Mouse (Mus musculus): Measurements from ENCODE around the gene Timm10. TPM values are rescaled to one million over a fixed set of nuclear protein-coding genes. Genes with fewer than 3 reads are reported as not detected.
A peak's percentile ranks its signal among the peaks of the same experiment; 100 is the strongest.

Gene Timm10
- total and polyA plus RNA-seq, 2 experiments from 2014 or later, result 57.3 to 91.7 TPM

DNA sequence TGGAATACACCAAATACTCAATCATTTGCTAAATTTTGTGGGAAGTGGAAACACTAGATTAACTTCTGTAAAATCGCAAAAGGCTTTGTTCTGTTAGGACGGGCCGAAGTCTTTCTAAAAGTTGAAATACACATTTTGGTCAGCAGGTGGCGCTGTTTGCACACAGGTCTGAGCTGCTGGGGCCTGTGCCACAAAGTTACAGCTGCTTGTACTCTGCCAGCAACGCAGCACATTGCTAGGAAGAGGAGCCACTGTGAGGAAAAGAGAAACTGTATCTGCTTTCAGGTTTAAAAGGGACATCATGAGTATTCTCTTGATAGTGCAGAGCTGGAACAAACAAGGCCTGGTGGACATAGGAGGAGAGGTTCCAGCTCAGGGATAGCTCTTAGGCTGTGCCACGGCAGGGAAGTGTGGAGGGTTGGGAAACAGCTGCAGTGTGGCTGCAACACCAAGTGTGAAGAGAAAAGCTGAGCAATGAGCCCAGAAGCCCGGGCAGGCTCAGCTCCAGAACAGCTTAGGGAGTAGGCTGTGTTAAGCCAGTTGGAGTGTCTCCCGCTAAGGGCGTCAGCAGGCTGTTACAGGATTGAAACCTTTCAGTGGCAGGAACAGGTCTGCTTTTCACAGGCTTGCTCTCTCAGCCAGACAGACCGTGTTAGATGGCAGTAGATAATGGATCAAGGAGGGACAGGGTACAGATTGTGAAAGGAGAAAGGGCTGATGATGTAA lies 5.0 kb downstream of the Timm10 start:
- no peaks in the 10 kb centered on the region; the same call in 1 of the 2 replicates for H3K4me1 ChIP-seq (ENCODE audit: insufficient read depth, low read length)
- H3K27ac ChIP-seq, result peak overlapping the region; percentile 22; the same call in 1 of the 2 replicates
- TF ChIP-seq CTCF (IDR thresholded peaks at IDR 0.05; ENCODE audit: low read depth), result peak; percentile 94
- 21% methylated on average over 10 of the region's 10 CpGs for WGBS
- DNase-seq (ENCODE audit: low spot score), result peak; percentile 95
- no peaks in the 10 kb centered on the region for H3K9me3 ChIP-seq (ENCODE audit: low read length)
- ATAC-seq, result peak; percentile 80
- 0 out of 2 replicates have a peak, but pooled peaks cover 10% of the 10 kb centered on the region for H3K36me3 ChIP-seq (ENCODE audit: insufficient read depth, low read length)
- no peaks in the 10 kb centered on the region for H3K27me3 ChIP-seq (ENCODE audit: insufficient read depth, low read length)
- no peak overlapping the region for H3K4me3 ChIP-seq (ENCODE audit: low read length)
- no peak overlapping the region for H3K4me2 ChIP-seq (ENCODE audit: low read depth, low read length)
- no peak overlapping the region for H3K9ac ChIP-seq (replicated peaks; ENCODE audit: low read length)

DNA sequence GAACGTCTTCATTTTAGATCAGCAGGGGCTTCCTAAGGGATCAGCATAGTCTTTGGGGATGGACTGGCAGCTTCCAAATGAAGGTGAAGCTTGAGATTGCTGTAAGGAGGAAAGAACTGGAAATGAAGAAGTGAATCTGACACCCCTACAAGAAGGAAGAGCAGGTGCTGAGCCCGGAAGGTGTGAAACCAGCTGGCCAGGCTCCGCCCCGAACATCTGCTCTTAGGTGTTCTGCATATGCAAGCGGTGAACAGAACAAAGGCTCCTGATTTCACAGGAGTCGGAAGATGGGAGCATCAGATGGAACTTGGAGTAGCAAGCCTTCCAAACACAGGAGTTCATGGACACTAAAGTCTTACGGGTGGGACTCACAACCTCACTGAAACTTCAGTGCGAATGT lies 10.3 kb downstream of the Timm10 start:
- no peak overlapping the region for H3K9ac ChIP-seq (replicated peaks; ENCODE audit: low read length)
- no peak for TF ChIP-seq CTCF (IDR thresholded peaks at IDR 0.05; ENCODE audit: low read depth)
- H3K36me3 ChIP-seq (ENCODE audit: insufficient read depth, low read length), result no peaks in the 10 kb centered on the region
- no peak overlapping the region for H3K27ac ChIP-seq
- ATAC-seq (no peak), DNase-seq (ENCODE audit: low spot score) (no peak)
- H3K4me2 ChIP-seq (ENCODE audit: low read depth, low read length), result no peak overlapping the region
- peaks cover 11% of the 10 kb centered on the region; the same call in 1 of the 2 replicates for H3K4me1 ChIP-seq (ENCODE audit: insufficient read depth, low read length)
- peaks cover 26% of the 10 kb centered on the region for H3K27me3 ChIP-seq (ENCODE audit: insufficient read depth, low read length)
- H3K4me3 ChIP-seq (ENCODE audit: low read length), result no peak overlapping the region
- WGBS, result 74% methylated on average over 8 of the region's 8 CpGs
- no peaks in the 10 kb centered on the region for H3K9me3 ChIP-seq (ENCODE audit: low read length)

DNA sequence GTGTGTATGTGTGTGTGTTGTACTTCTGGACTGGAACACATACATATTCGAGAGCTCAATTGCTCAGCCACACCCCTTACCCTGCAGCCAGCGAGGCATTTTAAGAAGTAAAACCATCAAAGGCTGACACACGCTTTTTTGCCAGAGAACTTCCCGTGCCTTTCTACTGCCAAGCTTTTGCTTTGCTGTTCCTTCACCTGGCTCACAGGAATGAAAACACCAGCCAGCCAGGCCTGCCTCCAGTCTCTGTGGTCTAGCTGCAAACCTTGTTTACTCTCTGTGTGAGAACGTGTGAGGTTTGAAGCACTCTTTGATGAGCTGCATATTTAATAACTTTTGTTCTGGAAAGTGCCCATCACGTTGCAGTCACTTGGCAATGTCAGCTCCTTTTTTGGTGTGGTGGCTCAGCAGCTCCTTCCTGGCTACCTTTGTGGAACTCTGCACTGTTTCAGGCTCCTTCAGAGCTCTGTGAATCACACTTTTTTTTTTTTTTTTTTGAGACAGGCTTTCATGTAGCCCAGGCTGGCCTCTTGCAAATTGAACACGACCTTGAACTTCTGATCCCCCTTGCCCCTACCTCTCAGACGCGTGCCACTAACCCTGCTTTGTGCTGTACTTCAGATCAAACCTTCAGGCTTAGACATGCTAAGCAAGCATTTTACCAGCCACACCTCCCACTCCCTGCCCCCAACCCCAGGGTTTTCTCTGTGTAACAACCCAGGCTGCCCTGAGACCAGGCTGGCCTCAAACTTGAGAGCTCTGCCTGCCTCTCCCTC lies 11.2 kb downstream of the Timm10 start:
- WGBS, result 27% methylated on average over 9 of the region's 9 CpGs

DNA sequence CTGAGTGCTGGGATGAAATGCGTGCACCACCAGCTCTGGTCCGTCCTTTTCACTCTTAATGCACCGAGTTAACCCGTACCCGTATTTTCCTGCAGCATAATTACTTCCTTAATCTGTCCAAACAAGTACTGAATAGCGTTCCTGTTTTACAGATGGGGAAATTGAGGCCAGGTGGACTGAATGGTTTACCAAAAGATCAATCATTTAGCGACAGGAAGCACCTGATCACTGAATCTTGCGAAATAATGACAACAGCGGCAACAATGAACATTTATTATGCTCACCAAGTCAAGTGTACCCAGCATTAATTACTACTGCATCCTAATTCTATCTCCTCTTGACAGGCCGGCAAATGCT lies 11.8 kb downstream of the Timm10 start, which contains the start of gene Slc43a1:
Slc43a1 (plus strand) TSS at position 258 of the 357 bp plus-strand sequence.
- peaks cover 11% of the 10 kb centered on the region; the same call in 1 of the 2 replicates for H3K4me1 ChIP-seq (ENCODE audit: insufficient read depth, low read length)

More for the DNA sequence above, 11.2 kb downstream of the Timm10 start:
- Histone ChIP-seq H3K4me3 (ENCODE audit: low read length) (no peak overlapping the region), H3K4me2 (ENCODE audit: low read depth, low read length) (no peak overlapping the region), H3K27me3 (ENCODE audit: insufficient read depth, low read length) (peaks cover 26% of the 10 kb centered on the region), H3K4me1 (ENCODE audit: insufficient read depth, low read length) (peaks cover 11% of the 10 kb centered on the region; the same call in 1 of the 2 replicates), H3K9ac (replicated peaks; ENCODE audit: low read length) (no peak overlapping the region), H3K27ac (no peak overlapping the region), H3K36me3 (ENCODE audit: insufficient read depth, low read length) (no peaks in the 10 kb centered on the region), H3K9me3 (ENCODE audit: low read length) (no peaks in the 10 kb centered on the region)
- no peak for ATAC-seq
- no peak for TF ChIP-seq CTCF (IDR thresholded peaks at IDR 0.05; ENCODE audit: low read depth)
- no peak for DNase-seq (ENCODE audit: low spot score)

DNA sequence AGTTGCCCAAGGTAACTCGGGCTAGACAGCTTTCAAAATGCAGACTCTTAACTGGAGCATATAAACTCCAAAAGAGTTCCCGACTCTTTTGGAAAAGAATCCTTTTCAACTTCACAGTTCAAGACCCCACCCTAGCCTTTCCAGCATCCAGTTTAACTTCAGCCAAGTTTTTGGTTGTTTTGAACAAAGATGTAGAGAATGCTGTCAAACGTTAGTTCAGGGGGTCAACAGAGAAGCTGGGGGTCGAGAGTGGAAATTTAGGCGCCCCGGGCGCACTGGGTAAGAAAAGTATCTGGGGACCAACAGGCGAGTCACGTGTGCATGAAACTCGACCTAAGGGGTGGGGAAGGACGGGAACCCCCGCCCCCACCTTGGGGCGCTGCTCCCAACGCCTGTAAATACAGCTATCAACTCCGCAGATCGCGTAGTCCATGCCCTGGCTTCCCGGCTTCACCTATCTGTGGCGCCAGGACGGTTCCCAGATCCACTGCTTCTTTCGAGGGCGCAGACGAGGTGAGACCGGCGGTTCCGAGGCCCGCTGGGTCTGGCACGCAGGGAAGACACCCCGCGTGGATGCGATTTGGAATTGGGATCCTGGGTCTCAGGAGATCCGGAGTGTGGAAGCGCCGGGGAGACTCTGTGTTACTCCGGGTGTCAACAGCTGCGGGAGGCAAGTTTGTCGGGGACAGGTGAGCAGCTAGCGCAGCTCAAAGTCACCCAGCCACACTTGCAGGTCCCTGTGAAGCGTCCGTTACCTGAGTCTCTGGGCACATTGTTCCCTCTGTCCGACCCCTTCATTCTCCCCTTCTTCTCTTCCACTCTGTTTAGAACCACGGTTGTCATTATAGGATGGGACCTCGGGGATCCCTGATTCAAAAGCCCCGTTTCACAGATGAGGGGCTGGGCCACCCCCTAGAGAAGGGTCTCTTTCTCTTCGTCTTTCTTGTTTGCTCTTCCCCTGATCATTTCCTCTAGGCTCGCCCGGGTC lies 12.5 kb downstream of the Timm10 start:
- peaks cover 26% of the 10 kb centered on the region for H3K27me3 ChIP-seq (ENCODE audit: insufficient read depth, low read length)
- no peaks in the 10 kb centered on the region for H3K36me3 ChIP-seq (ENCODE audit: insufficient read depth, low read length)
- peak overlapping the region; percentile 50 for H3K4me3 ChIP-seq (ENCODE audit: low read length)
- H3K4me1 ChIP-seq (ENCODE audit: insufficient read depth, low read length), result peaks cover 11% of the 10 kb centered on the region; the same call in 1 of the 2 replicates
- no peak for TF ChIP-seq CTCF (IDR thresholded peaks at IDR 0.05; ENCODE audit: low read depth)
- H3K9ac ChIP-seq (replicated peaks; ENCODE audit: low read length), result peak overlapping the region; percentile 38
- H3K4me2 ChIP-seq (ENCODE audit: low read depth, low read length), result peak overlapping the region; percentile 89
- no peak overlapping the region for H3K27ac ChIP-seq
- under 1% methylated on average over 47 of the region's 47 CpGs for WGBS
- no peak for DNase-seq (ENCODE audit: low spot score)
- ATAC-seq, result no peak; the same call in 1 of the 2 replicates
- no peaks in the 10 kb centered on the region for H3K9me3 ChIP-seq (ENCODE audit: low read length)

More for the DNA sequence above, 11.8 kb downstream of the Timm10 start, which contains the start of gene Slc43a1:
- peak within 1 kb of the TSS; percentile 38 for H3K9ac ChIP-seq (replicated peaks; ENCODE audit: low read length)
- DNase-seq (ENCODE audit: low spot score) (no peak), ATAC-seq (no peak)
- 21% methylated on average over 10 of the region's 10 CpGs for WGBS
- peak within 1 kb of the TSS; percentile 50 for H3K4me3 ChIP-seq (ENCODE audit: low read length)
- H3K27ac ChIP-seq, result no peak within 1 kb of the TSS
- H3K27me3 ChIP-seq (ENCODE audit: insufficient read depth, low read length), result peaks cover 26% of the 10 kb centered on the region
- no peaks in the 10 kb centered on the region for H3K36me3 ChIP-seq (ENCODE audit: insufficient read depth, low read length)
- H3K9me3 ChIP-seq (ENCODE audit: low read length), result no peaks in the 10 kb centered on the region
- no peak for TF ChIP-seq CTCF (IDR thresholded peaks at IDR 0.05; ENCODE audit: low read depth)
- peak within 1 kb of the TSS; percentile 89 for H3K4me2 ChIP-seq (ENCODE audit: low read depth, low read length)

Data from hindbrain, postnatal 0 days (tissue).